Mouse (Mus musculus) CH12.LX (cell line): ENCODE measurements around the gene Mtmr10. TPM values are rescaled to one million over a fixed set of nuclear protein-coding genes. Genes with fewer than 3 reads are reported as not detected.

Experiments
- DNase-seq: peaks from one replicate; pipeline ENCODE4 v3.0.0-alpha.2; 2013; ENCODE audit errors: extremely low read depth
- H3K27ac ChIP-seq: 2 replicates; pipeline ENCODE4 v1.5.1; 2012; ENCODE audit warnings: low read depth, mild to moderate bottlenecking, control low read depth, moderate library complexity; ENCODE audit not compliant: insufficient read depth
- H3K27me3 ChIP-seq: replicated peaks from 2 replicates; pipeline ENCODE3; 2012; ENCODE audit warnings: inconsistent platforms
- H3K36me3 ChIP-seq, 2 experiments: replicated peaks in 1 of 2; 2 replicates each; pipeline versions ENCODE3 to v1.6.1; 2012; ENCODE audit warnings: inconsistent platforms in 1 of 2, low read length in 1 of 2, mild to moderate bottlenecking in 1 of 2, mixed read lengths in 1 of 2, moderate library complexity in 1 of 2; ENCODE audit not compliant: control insufficient read depth in 1 of 2, insufficient read depth in 1 of 2
- H3K4me1 ChIP-seq, 2 experiments: 2 replicates each; pipeline ENCODE4 v1.6.1; 2012; ENCODE audit warnings: inconsistent platforms in 1 of 2, moderate library complexity in 1 of 2; ENCODE audit not compliant: insufficient read depth in 2 of 2, control insufficient read depth in 1 of 2
- H3K4me2 ChIP-seq: 2 replicates; pipeline ENCODE4 v1.6.1; 2012; ENCODE audit warnings: low read depth, mild to moderate bottlenecking, control low read depth; ENCODE audit not compliant: poor library complexity, insufficient read depth, severe bottlenecking
- H3K4me3 ChIP-seq, 3 experiments: fragments of 150-350 bp in 1 of 3; sonication (generic) in 1 of 3; replicated peaks in 1 of 3; 2 replicates each; pipeline versions ENCODE3 to v1.5.1; 2011 to 2012; ENCODE audit warnings: low read depth in 2 of 3, low read length in 2 of 3, mild to moderate bottlenecking in 2 of 3, moderate library complexity in 2 of 3, control low read depth in 1 of 3, improper control_type of control experiment in 1 of 3, inconsistent platforms in 1 of 3, mixed read lengths in 1 of 3; ENCODE audit not compliant: poor library complexity in 1 of 3
- H3K79me2 ChIP-seq: replicated peaks from 2 replicates; pipeline ENCODE4 v1.6.1; 2012; ENCODE audit warnings: mild to moderate bottlenecking, moderate library complexity; ENCODE audit not compliant: control insufficient read depth, poor library complexity, insufficient read depth, severe bottlenecking; ENCODE audit errors: extremely low read depth
- H3K9ac ChIP-seq: 2 replicates; pipeline ENCODE4 v1.6.1; 2012; ENCODE audit warnings: low read depth, mild to moderate bottlenecking, control low read depth, moderate library complexity; ENCODE audit not compliant: insufficient read depth
- H3K9me3 ChIP-seq: replicated peaks from 2 replicates; pipeline ENCODE3; 2012; ENCODE audit warnings: low read length, inconsistent platforms, mixed read lengths
- BHLHE40 ChIP-seq: IDR thresholded peaks from 2 replicates; pipeline ENCODE4 v1.6.1; 2011; ENCODE audit warnings: mild to moderate bottlenecking, low read depth, low read length, improper control_type of control experiment
- CHD1 ChIP-seq: IDR thresholded peaks from 2 replicates; pipeline ENCODE4 v1.6.1; 2012; ENCODE audit warnings: low read depth, low read length, improper control_type of control experiment, inconsistent platforms
- CHD2 ChIP-seq: IDR thresholded peaks from 2 replicates; pipeline ENCODE4 v1.6.1; 2011; ENCODE audit warnings: low read length, improper control_type of control experiment
- ELF1 ChIP-seq: IDR thresholded peaks from 2 replicates; pipeline ENCODE4 v1.6.1; 2014; ENCODE audit warnings: low read depth, mild to moderate bottlenecking, inconsistent platforms, low read length, improper control_type of control experiment
- IRF4 ChIP-seq: IDR thresholded peaks from 2 replicates; pipeline ENCODE4 v1.6.1; 2014; ENCODE audit warnings: low read depth, mild to moderate bottlenecking, inconsistent platforms, low read length, improper control_type of control experiment
- JUN ChIP-seq: IDR thresholded peaks from 2 replicates; pipeline ENCODE4 v1.6.1; 2011; ENCODE audit warnings: low read depth, mild to moderate bottlenecking, low read length, improper control_type of control experiment, moderate library complexity; ENCODE audit not compliant: insufficient read depth
- KAT2A ChIP-seq: IDR thresholded peaks from 2 replicates; pipeline ENCODE4 v1.6.1; 2012; ENCODE audit warnings: low read length, improper control_type of control experiment, inconsistent platforms; ENCODE audit not compliant: insufficient replicate concordance
- MAFK ChIP-seq: IDR thresholded peaks from 2 replicates; pipeline ENCODE4 v1.6.1; 2011; ENCODE audit warnings: low read length, improper control_type of control experiment; ENCODE audit not compliant: insufficient replicate concordance
- MAZ ChIP-seq: IDR thresholded peaks from 2 replicates; pipeline ENCODE4 v1.6.1; 2012; ENCODE audit warnings: low read depth, mild to moderate bottlenecking, inconsistent platforms, low read length, improper control_type of control experiment, moderate library complexity
- MXI1 ChIP-seq: IDR thresholded peaks from 2 replicates; pipeline ENCODE4 v1.6.1; 2011; ENCODE audit warnings: mild to moderate bottlenecking, low read depth, low read length, improper control_type of control experiment
- PAX5 ChIP-seq: IDR thresholded peaks from 2 replicates; pipeline ENCODE4 v1.6.1; 2012; ENCODE audit warnings: low read length, inconsistent platforms, mixed read lengths
- RAD21 ChIP-seq: IDR thresholded peaks from 2 replicates; pipeline ENCODE4 v1.6.1; 2011; ENCODE audit warnings: low read depth, mild to moderate bottlenecking, low read length, improper control_type of control experiment, moderate library complexity
- SMC3 ChIP-seq: IDR thresholded peaks from 2 replicates; pipeline ENCODE4 v1.6.1; 2011; ENCODE audit warnings: low read depth, low read length, improper control_type of control experiment
- TBP ChIP-seq: conservative IDR thresholded peaks from 2 replicates; pipeline ENCODE4 v1.6.1; 2011; ENCODE audit warnings: low read depth, low read length, improper control_type of control experiment
- USF2 ChIP-seq: conservative IDR thresholded peaks from 2 replicates; pipeline ENCODE4 v1.6.1; 2011; ENCODE audit warnings: low read depth, low read length, improper control_type of control experiment
- dilution Hi-C: fragments of 300-500 bp; cut with MboI; formaldehyde crosslinking; loops from 2 replicates; pipeline ENCODE4 v1.14.3; 2020; ENCODE audit warnings: low sequenced_read_pairs; ENCODE audit not compliant: extremely low pct_unique_long_range_greater_than_20kb, extremely low pct_ligation_motif_present
- in situ Hi-C: fragments of 300-500 bp; cut with MboI; formaldehyde crosslinking; loops from 3 replicates; pipeline ENCODE4 v1.14.3; 2019; ENCODE audit warnings: low sequenced_read_pairs, low pct_ligation_motif_present, low pct_unique_long_range_greater_than_20kb, mixed read lengths
- polyA plus RNA-seq: library from polyadenylated mRNA; unstranded; fragments of >175 nt; gene quantifications from 2 replicates; pipeline ENCODE4 v1.2.1, GENCODE M21; 2012; ENCODE audit warnings: low read depth; ENCODE audit not compliant: insufficient read length
- total RNA-seq, 2 experiments: library from RNA; depleted of rRNA; stranded (reverse); fragments of 300-350 nt in 1 of 2; fragments of >200 nt in 1 of 2; gene quantifications; 2 replicates each; pipeline ENCODE4 v1.2.3; 2012 to 2014

Mtmr10 gene
- total and polyA plus RNA-seq, 3 experiments = 1.8 to 2.1 (median 2.0) TPM

GRCm38 (mm10) chr7:64249715-64250114 lies 37.7 kb upstream of the Mtmr10 start:
- in situ Hi-C loops (no loop called here), dilution Hi-C loops (no loop called here)
- H3K4me1 ChIP-seq = no peaks in the 10 kb centered on the region
- no peak overlapping the region for H3K9ac ChIP-seq
- no peaks in the 10 kb centered on the region for H3K27me3 ChIP-seq
- no peak for DNase-seq
- H3K4me2 ChIP-seq = no peak overlapping the region
- TF ChIP-seq CHD1 (no peak), KAT2A (no peak), RAD21 (no peak), MAZ (no peak), CHD2 (no peak), MXI1 (no peak), USF2 (no peak), SMC3 (no peak), TBP (no peak)
- H3K4me3 ChIP-seq = no peak overlapping the region
- H3K36me3 ChIP-seq = peaks cover 4 to 85% of the 10 kb centered on the region in 2 experiments
- no peak overlapping the region for H3K27ac ChIP-seq
- no peaks in the 10 kb centered on the region for H3K79me2 ChIP-seq
- H3K9me3 ChIP-seq = no peaks in the 10 kb centered on the region

- in situ Hi-C loops (no loop called here), dilution Hi-C loops (no loop called here)
- no peak for DNase-seq
- H3K4me2 ChIP-seq = no peak overlapping the region
- no peaks in the 10 kb centered on the region for H3K79me2 ChIP-seq
- H3K4me1 ChIP-seq = no peaks in the 10 kb centered on the region
- H3K27ac ChIP-seq = no peak overlapping the region
- H3K9ac ChIP-seq = no peak overlapping the region
- no peaks in the 10 kb centered on the region for H3K9me3 ChIP-seq
- TF ChIP-seq PAX5 (no peak), USF2 (no peak), JUN (no peak), ELF1 (no peak), MAFK (no peak)
- peaks cover 4 to 85% of the 10 kb centered on the region in 2 experiments for H3K36me3 ChIP-seq
- no peaks in the 10 kb centered on the region for H3K27me3 ChIP-seq
- H3K4me3 ChIP-seq = no peak overlapping the region
These were observed 37.0 kb upstream of the Mtmr10 start for GRCm38 (mm10) chr7:64250417-64250816.

- no peak overlapping the region for H3K27ac ChIP-seq
- no peak overlapping the region for H3K4me2 ChIP-seq
- in situ Hi-C loops (no loop called here), dilution Hi-C loops (no loop called here)
- no peaks in the 10 kb centered on the region for H3K27me3 ChIP-seq
- H3K4me3 ChIP-seq = no peak overlapping the region
- no peak overlapping the region for H3K9ac ChIP-seq
- TF ChIP-seq MAZ (no peak), BHLHE40 (no peak), IRF4 (no peak), SMC3 (no peak)
- TF ChIP-seq, all 38 proteins: peak for 0
- H3K9me3 ChIP-seq = no peaks in the 10 kb centered on the region
- peaks cover 4 to 66% of the 10 kb centered on the region in 2 experiments for H3K36me3 ChIP-seq
- no peak for DNase-seq
- no peaks in the 10 kb centered on the region for H3K4me1 ChIP-seq
- no peaks in the 10 kb centered on the region for H3K79me2 ChIP-seq
These were observed 33.7 kb upstream of the Mtmr10 start for GRCm38 (mm10) chr7:64253736-64254135.
